Mouse (Mus musculus): ENCODE data around the gene Sptssa. TPM values are rescaled to one million over a fixed set of nuclear protein-coding genes. Genes with fewer than 3 reads are reported as not detected.

Gene Sptssa
- total RNA-seq, 4 experiments from 2014 or later, result 16.3 to 23.9 (median 19.2) TPM

GRCm38 (mm10) chr12:54655292-54656038 is 908 bp downstream of the Sptssa start:
- no peak for DNase-seq (ENCODE audit: low spot score in 2 of 2)

- no peak for DNase-seq (ENCODE audit: low spot score in 2 of 2)
These were observed 1.6 kb downstream of the Sptssa start for GRCm38 (mm10) chr12:54654741-54655140.

DNA sequence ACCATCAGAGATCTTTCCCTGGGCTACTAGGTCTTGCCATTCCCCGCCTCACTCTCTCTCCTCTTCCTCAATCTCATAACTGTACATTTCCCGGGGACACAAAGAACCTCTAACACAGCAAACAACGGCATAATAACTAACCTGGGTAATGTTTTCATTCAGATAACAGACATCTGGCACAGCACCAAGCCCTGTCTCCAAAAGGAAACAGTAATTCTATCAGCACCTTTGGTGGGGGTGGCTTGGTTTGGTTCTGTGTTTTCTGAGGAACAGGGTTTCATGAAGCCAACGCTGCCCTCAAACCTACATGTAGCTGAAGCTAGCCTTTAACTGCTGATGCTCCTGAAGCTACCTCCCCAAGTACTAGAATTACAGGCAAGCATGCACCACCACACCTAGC is 2.2 kb downstream of the Sptssa start:
- no peak for DNase-seq (ENCODE audit: low spot score in 2 of 2)

GRCm38 (mm10) chr12:54652346-54652745 is 4.0 kb downstream of the Sptssa start:
- DNase-seq (ENCODE audit: low spot score in 2 of 2), result no peak

GRCm38 (mm10) chr12:54651820-54652219 is 4.6 kb downstream of the Sptssa start:
- DNase-seq (ENCODE audit: low spot score in 2 of 2), result no peak

DNA sequence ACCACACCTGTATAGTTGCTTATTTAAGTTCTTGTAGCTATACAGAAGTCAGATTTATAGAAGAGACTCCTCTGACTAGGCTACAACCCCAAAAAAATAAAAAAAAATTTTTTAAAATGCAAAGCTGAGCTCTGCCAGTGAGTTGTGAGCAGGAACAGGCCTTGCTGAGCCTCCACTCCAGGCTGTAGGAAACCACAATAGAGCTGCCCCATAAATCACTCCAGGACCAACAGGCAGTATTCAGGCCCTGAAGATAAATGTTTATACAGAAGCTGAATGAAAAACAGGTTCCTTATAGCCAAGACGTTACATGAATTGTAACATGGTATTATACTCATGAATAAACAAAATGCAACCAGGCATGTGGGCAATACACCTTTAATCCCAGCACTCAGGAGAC is 5.2 kb downstream of the Sptssa start:
- DNase-seq (ENCODE audit: low spot score in 2 of 2), result no peak

DNA sequence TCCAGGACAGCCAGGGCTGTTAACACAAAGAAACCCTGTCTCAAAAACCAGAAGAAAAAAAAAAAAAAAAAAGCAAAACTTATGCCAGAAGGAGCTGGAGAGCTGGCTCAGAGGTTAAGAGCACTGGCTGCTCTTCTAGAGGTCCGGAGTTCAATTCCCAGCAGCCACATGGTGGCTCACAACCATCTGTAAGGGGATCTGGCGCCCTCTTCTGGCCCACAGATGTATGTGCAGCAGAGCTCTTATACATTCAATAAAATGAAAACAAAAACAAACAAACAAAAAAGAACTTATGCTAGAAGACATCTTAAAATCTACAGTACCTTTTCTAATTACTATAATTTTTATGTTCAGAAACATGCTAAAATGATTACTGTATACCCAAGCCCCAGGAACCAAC is 11.4 kb downstream of the Sptssa start:
- no peak for DNase-seq (ENCODE audit: low spot score in 2 of 2)

GRCm38 (mm10) chr12:54643320-54643892 is 13.0 kb downstream of the Sptssa start:
- no peak for DNase-seq (ENCODE audit: low spot score in 2 of 2)

- no peak for DNase-seq (ENCODE audit: low spot score in 2 of 2)
These were observed 15.0 kb downstream of the Sptssa start for GRCm38 (mm10) chr12:54641374-54641773.

DNA sequence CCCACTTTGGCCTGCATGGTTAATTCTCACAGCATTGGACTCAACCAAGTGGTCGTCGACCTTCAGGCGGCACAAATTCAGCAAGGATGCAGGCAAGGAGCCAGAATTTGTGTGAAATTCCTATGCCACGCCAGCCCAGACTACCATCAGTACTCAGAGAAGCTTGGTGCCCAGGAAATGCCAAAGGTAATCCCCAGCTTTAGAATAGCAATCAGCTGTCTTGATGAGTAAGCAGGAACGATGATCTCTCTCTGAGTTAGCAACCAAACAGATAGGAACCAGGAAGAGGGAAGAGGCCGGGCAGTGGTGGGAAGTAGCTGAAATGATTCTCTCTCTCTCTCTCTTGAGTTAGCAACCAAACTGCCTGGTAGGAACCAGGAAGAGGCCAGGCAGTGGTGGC is 16.1 kb downstream of the Sptssa start:
- no peak for DNase-seq (ENCODE audit: low spot score in 2 of 2)

DNA sequence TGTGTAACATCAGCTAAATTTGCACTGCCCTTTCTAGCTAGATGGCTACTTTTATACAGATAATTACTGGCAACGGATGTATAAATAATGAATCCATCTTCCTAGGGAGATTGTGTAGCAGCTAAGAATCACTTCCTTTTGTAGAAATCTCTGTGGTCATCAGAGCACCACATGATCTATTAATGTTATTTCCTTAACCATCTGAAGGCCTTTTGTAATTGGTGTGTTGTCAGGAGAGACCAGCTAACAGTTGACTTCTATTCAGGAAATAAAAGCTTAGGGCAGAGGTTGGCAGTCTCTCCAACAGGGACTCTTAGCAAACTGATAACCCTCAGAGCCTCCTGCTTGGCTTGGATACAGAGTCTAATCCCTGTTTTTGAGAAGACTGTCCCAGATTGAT is 19.3 kb downstream of the Sptssa start:
- no peak for DNase-seq (ENCODE audit: low spot score in 2 of 2)

- no peak for DNase-seq (ENCODE audit: low spot score in 2 of 2)
These were observed 24.2 kb downstream of the Sptssa start for GRCm38 (mm10) chr12:54632141-54632540.

DNA sequence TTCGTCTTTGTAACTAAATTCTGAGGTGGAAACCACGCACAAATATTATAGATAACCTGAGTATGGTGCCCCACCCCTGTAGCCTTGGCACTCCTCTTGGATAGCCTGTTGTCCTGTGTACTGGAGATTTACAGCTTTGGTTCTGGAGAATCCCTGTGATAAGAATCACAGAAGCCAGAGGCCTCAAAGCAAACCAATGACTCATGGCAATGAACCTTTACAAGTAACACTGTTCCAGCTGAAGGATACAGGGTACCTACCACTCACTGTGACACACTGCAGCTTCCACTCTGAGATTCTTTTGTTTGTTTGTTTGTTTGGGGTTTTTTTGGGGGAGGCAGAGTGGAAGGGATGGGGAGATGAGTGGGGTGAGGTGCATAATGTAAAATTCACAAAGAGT is 34.4 kb downstream of the Sptssa start:
- no peak for DNase-seq (ENCODE audit: low spot score in 2 of 2)

- no peak for DNase-seq (ENCODE audit: low spot score in 2 of 2)
These were observed 36.2 kb downstream of the Sptssa start for GRCm38 (mm10) chr12:54620042-54620705.

DNA sequence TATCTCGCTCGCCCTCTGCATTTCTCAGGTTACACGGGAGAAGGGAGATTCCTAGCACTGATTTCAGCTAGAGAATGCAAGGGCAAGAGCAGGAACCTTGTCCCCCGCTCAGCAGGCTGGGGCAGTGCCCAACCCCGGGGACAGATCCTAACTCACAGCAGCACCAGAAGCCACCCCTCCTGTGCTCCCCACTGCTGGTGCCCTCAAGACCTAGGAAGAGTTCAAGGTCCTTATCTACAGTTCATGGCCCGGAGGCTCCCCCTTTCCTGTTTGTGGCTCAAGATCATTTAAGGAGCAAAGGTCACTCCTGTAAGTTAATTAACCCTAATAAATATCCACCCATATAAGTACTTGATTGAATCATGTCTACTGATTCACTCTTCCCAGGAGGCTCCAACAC is 47.4 kb downstream of the Sptssa start:
- no peak for DNase-seq (ENCODE audit: low spot score in 2 of 2)

GRCm38 (mm10) chr12:54605203-54605602 is 51.2 kb downstream of the Sptssa start:
- DNase-seq (ENCODE audit: low spot score in 2 of 2), result no peak

DNA sequence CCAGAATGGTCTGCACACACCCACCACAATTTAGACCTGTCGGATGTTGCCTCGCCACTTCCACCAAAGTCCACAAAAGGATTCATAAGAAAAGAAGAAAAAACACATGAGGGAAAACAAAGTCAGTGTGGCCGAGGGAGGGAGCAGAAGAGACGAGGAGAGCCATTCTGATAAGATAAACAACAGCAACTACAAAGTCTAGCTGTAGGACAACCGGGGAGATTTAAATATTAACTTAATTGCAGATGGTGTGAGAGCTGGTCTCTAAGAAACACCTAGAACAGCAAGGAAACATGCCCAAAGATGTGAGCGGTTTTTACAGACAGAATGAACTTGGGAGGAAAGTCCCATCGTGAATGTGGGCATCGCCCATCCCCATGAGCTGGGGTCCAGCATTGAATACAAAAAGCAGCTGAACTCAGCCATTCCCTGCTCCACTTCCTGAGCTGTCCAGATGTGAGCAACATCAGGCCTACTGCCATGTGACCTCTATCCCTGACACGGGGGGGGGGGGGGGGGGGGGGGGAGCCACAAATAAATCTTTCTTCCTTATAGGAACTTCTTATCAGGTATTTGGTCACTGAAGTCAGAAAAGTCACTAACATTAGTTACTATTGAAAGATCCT is 52.7 kb downstream of the Sptssa start:
- no peak for DNase-seq (ENCODE audit: low spot score in 2 of 2)

DNA sequence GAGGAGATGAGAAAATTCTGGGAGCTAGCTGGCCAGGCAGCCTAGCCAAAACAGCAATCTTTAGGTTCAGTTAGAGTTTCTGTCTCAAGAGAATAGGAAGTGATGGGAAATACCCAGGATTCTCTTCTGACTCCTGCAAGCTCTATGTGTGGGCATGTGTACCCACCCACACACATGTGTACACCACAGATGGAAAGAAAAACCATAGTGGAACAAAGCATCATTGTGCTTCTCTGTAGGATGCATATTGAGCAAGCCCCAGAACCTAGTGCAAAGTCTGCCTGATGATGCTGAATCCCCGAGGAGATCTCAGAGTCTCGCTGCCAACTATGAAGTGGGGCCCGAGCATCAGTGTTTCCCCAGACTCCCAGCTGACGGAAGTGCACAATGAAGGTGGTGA is 55.9 kb downstream of the Sptssa start:
- DNase-seq (ENCODE audit: low spot score in 2 of 2), result no peak

GRCm38 (mm10) chr12:54598358-54598757 is 58.0 kb downstream of the Sptssa start:
- no peak for DNase-seq (ENCODE audit: low spot score in 2 of 2)

- no peak for DNase-seq (ENCODE audit: low spot score in 2 of 2)
These were observed 59.7 kb downstream of the Sptssa start for GRCm38 (mm10) chr12:54596715-54597114.

Data from gastrocnemius, adult 8-10 months (tissue).